8 mouse cellular contexts compared by ENCODE assay signal in genomic region chr5:101365364-101365763, GRCm38 (mm10).
DNase-seq lines count a peak whose midpoint lies in the region; ATAC-seq and TF ChIP-seq lines count a peak whose summit lies in the region.

No protein-coding gene starts in this region.

- no peak overlapping the region for H3K4me3 ChIP-seq in heart, adult 2 months
- no peak overlapping the region for H3K4me3 ChIP-seq in kidney, embryonic 16.5 days (ENCODE audit: low read length)
- no peak overlapping the region for H3K4me3 ChIP-seq in limb, embryonic 14.5 days (replicated peaks; ENCODE audit: low read length)
- H3K4me3 ChIP-seq in olfactory bulb, adult 2 months (ENCODE audit: insufficient read depth, low read depth, low read length), result no peak overlapping the region

- intact Hi-C loops in heart, adult 2 months (cut with DNase I), result no loop called here
- intact Hi-C loops in heart, postnatal 25 days (cut with DNase I), result no loop called here

- H3K36me3 ChIP-seq in heart, adult 2 months (ENCODE audit: control insufficient read depth, insufficient read depth, low read length), result no peaks in the 10 kb centered on the region
- no peaks in the 10 kb centered on the region for H3K36me3 ChIP-seq in kidney, embryonic 16.5 days (ENCODE audit: insufficient read depth, low read length)
- H3K36me3 ChIP-seq in limb, embryonic 14.5 days (ENCODE audit: control insufficient read depth, insufficient read depth, low read length), result no peaks in the 10 kb centered on the region

- no peaks in the 10 kb centered on the region for H3K9me3 ChIP-seq in kidney, embryonic 16.5 days (ENCODE audit: low read length)
- H3K9me3 ChIP-seq in limb, embryonic 14.5 days (ENCODE audit: control insufficient read depth, low read length), result no peaks in the 10 kb centered on the region

- peak overlapping the region; percentile 13 for H3K4me2 ChIP-seq in kidney, embryonic 16.5 days (replicated peaks; ENCODE audit: low read depth, low read length)
- peak overlapping the region; percentile 39 for H3K4me2 ChIP-seq in limb, embryonic 14.5 days (replicated peaks; ENCODE audit: low read depth, low read length, severe bottlenecking)

- WGBS in heart, adult 2 months, result 11% methylated on average over 11 of the region's 11 CpGs
- WGBS in kidney, embryonic 16.5 days, result 3% methylated on average over 11 of the region's 11 CpGs
- WGBS in limb, embryonic 14.5 days, result 3% methylated on average over 11 of the region's 11 CpGs
- WGBS in olfactory bulb, adult 2 months, result 17% methylated on average over 11 of the region's 11 CpGs

- no peaks in the 10 kb centered on the region for H3K27me3 ChIP-seq in heart, adult 2 months (ENCODE audit: control insufficient read depth, insufficient read depth, low read length)
- H3K27me3 ChIP-seq in kidney, embryonic 16.5 days (ENCODE audit: insufficient read depth, low read length), result 0 out of 2 replicates have a peak, but pooled peaks cover 15% of the 10 kb centered on the region
- peaks cover 8% of the 10 kb centered on the region; the same call in 1 of the 2 replicates for H3K27me3 ChIP-seq in limb, embryonic 14.5 days (ENCODE audit: control insufficient read depth, insufficient read depth, low read length)

- H3K4me1 ChIP-seq in heart, adult 2 months (ENCODE audit: control insufficient read depth, insufficient read depth, low read length), result no peaks in the 10 kb centered on the region
- H3K4me1 ChIP-seq in kidney, embryonic 16.5 days (ENCODE audit: insufficient read depth, low read length), result no peaks in the 10 kb centered on the region
- peaks cover 3% of the 10 kb centered on the region for H3K4me1 ChIP-seq in limb, embryonic 14.5 days (ENCODE audit: control insufficient read depth, insufficient read depth, low read length)
- no peaks in the 10 kb centered on the region for H3K4me1 ChIP-seq in olfactory bulb, adult 2 months (ENCODE audit: control insufficient read depth, insufficient read depth, low read length)

- no peak for DNase-seq in heart, adult 2 months
- DNase-seq in heart, postnatal 25 days (ENCODE audit: low spot score), result no peak
- peak; percentile 14 for DNase-seq in cerebellum, adult 9-11 months
- DNase-seq in limb, embryonic 14.5 days (ENCODE audit: low spot score), result peak; percentile 74
- no peak for DNase-seq in T-cell, adult 2 months (ENCODE audit: low spot score)

- H3K9ac ChIP-seq in heart, adult 2 months (ENCODE audit: low read depth, low read length), result no peak overlapping the region
- H3K9ac ChIP-seq in kidney, embryonic 16.5 days (replicated peaks; ENCODE audit: low read length), result no peak overlapping the region
- H3K9ac ChIP-seq in limb, embryonic 14.5 days (ENCODE audit: low read depth, low read length, severe bottlenecking), result no peak overlapping the region

- no peak overlapping the region for H3K27ac ChIP-seq in heart, adult 2 months
- H3K27ac ChIP-seq in kidney, embryonic 16.5 days (ENCODE audit: low read length), result no peak overlapping the region
- H3K27ac ChIP-seq in limb, embryonic 14.5 days (replicated peaks; ENCODE audit: low read depth, low read length), result no peak overlapping the region
- no peak overlapping the region for H3K27ac ChIP-seq in olfactory bulb, adult 2 months (ENCODE audit: insufficient read depth, low read depth, low read length)

- peak; percentile 99 for ATAC-seq in frontal cortex, adult (ENCODE audit: low TSS enrichment)
- ATAC-seq in kidney, embryonic 16.5 days (ENCODE audit: low FRiP score, low TSS enrichment), result peak; percentile 69; the same call in 1 of the 2 replicates
- peak; percentile 75 for ATAC-seq in limb, embryonic 14.5 days (ENCODE audit: low FRiP score, low read depth)

- peak; percentile 58 for TF ChIP-seq CTCF in heart, adult 2 months (IDR thresholded peaks at IDR 0.05)
- peak; percentile 32; the same call in 1 of the 2 replicates for TF ChIP-seq CTCF in olfactory bulb, adult 2 months (IDR thresholded peaks at IDR 0.05; ENCODE audit: insufficient read depth, low read depth, low read length)

- TF ChIP-seq EP300 in heart, adult 2 months (IDR thresholded peaks at IDR 0.05; ENCODE audit: insufficient read depth, low read depth, low read length), result no peak

- no peak for TF ChIP-seq POLR2A in heart, adult 2 months (IDR thresholded peaks at IDR 0.05; ENCODE audit: insufficient read depth, low read depth, low read length)
- no peak for TF ChIP-seq POLR2A in limb, embryonic 14.5 days (IDR thresholded peaks at IDR 0.05; ENCODE audit: borderline replicate concordance, extremely low read depth, insufficient read depth, insufficient read length)
- TF ChIP-seq POLR2A in olfactory bulb, adult 2 months (IDR thresholded peaks at IDR 0.05; ENCODE audit: insufficient read depth, low read depth, low read length), result no peak

- H3K79me2 ChIP-seq in heart, adult 2 months (replicated peaks; ENCODE audit: control insufficient read depth, insufficient read depth, low read length), result no peaks in the 10 kb centered on the region

Comparison
In these comparisons a context has a peak if more than half of its experiments do, and no peak if none do; other contexts are left out.
1. DNase-seq: peak in cerebellum, adult 9-11 months (single experiment) and limb, embryonic 14.5 days (single experiment); none in heart, adult 2 months (0 of 2), heart, postnatal 25 days (single experiment) and T-cell, adult 2 months (single experiment).
2. Peak in every context shown above with its lines, with median percentiles within 50 percentile points of each other: ATAC-seq.